ENCODE assay signal across 8 mouse cellular contexts in genomic region chr13:69002173-69002572, GRCm38 (mm10). TPM values are rescaled to one million over a fixed set of nuclear protein-coding genes. Genes with fewer than 3 reads are reported as not detected.
DNase-seq lines count a peak whose midpoint lies in the region; ATAC-seq and TF ChIP-seq lines count a peak whose summit lies in the region.

No protein-coding gene starts in this region.

- TF ChIP-seq POLR2A in MEL (IDR thresholded peaks at IDR 0.05; ENCODE audit: control insufficient read depth in 1 of 2, insufficient read depth in 1 of 2, low read depth in 1 of 2, low read length in 2 of 2, poor library complexity in 1 of 2), result no peak

- H3K9ac ChIP-seq in MEL (ENCODE audit: control insufficient read depth, low read depth, low read length, poor library complexity, severe bottlenecking), result no peak overlapping the region

- H3K27me3 ChIP-seq in MEL (ENCODE audit: control insufficient read depth in 1 of 2, insufficient read depth in 2 of 2, low read length in 2 of 2), result no peaks in the 10 kb centered on the region

- no peaks in the 10 kb centered on the region for H3K36me3 ChIP-seq in MEL (ENCODE audit: control insufficient read depth in 1 of 2, insufficient read depth in 2 of 2, low read length in 2 of 2)

- TF ChIP-seq RAD21 in MEL (IDR thresholded peaks at IDR 0.05; ENCODE audit: low read depth, low read length), result no peak

- no peak for TF ChIP-seq EP300 in MEL (IDR thresholded peaks at IDR 0.05; ENCODE audit: low read depth in 1 of 2, low read length in 2 of 2)

- intact Hi-C loops in heart, postnatal 10 days (cut with DNase I), result loop anchor here (1.0 to 10.0 kb wide), 3 partner anchors 397 to 483 kb away; no protein-coding TSS in a partner anchor
- intact Hi-C loops in left cerebral cortex, postnatal 36 days (cut with DNase I), result loop anchor here (10.0 kb wide), 1 partner anchor 73 kb away; no protein-coding TSS in a partner anchor

- TF ChIP-seq CTCF in MEL (IDR thresholded peaks at IDR 0.05 in 2 of 3, conservative IDR thresholded peaks at IDR 0.05 in 1 of 3; ENCODE audit: control insufficient read depth in 1 of 3, insufficient read depth in 1 of 3, low read depth in 2 of 3, low read length in 3 of 3, poor library complexity in 1 of 3, severe bottlenecking in 1 of 3), result peak in 1 of 3 experiments; percentile 4; a peak in 1 of 6 replicates

- no peaks in the 10 kb centered on the region for H3K4me1 ChIP-seq in MEL (ENCODE audit: control insufficient read depth in 1 of 2, insufficient read depth in 2 of 2, low read length in 2 of 2)

- peak; percentile 45 to 66 for DNase-seq in heart, postnatal 10 days
- DNase-seq in heart, adult 9 months (ENCODE audit: low spot score in 2 of 2), result no peak
- DNase-seq in MEL (ENCODE audit: low read depth, low spot score), result peak; percentile 1
- peak; percentile 50 to 73 for DNase-seq in left cerebral cortex, postnatal 36 days (ENCODE audit: low spot score in 2 of 2)
- peak; percentile 78 to 84 for DNase-seq in right cerebral cortex, adult 2 months (ENCODE audit: low spot score in 2 of 2)
- DNase-seq in T-cell, adult 2 months (ENCODE audit: low spot score), result no peak

- peak; percentile 59; the same call in 1 of the 2 replicates for ATAC-seq in common myeloid progenitor, adult 5-6 weeks (replicated peaks; ENCODE audit: low read depth, poor library complexity, severe bottlenecking)
- ATAC-seq in hematopoietic stem cell, adult 5-6 weeks (replicated peaks in 1 of 2; ENCODE audit: insufficient read depth in 1 of 2, low FRiP score in 2 of 2, low TSS enrichment in 1 of 2, low read depth in 1 of 2, poor library complexity in 2 of 2, severe bottlenecking in 2 of 2), result peak; percentile 61 to 86

- no peaks in the 10 kb centered on the region for H3K79me2 ChIP-seq in MEL (ENCODE audit: control insufficient read depth, insufficient read depth, low read length, poor library complexity)

- no peak overlapping the region for H3K4me3 ChIP-seq in MEL (ENCODE audit: control insufficient read depth in 1 of 2, insufficient read depth in 1 of 2, low read depth in 2 of 2, low read length in 2 of 2)

- no peaks in the 10 kb centered on the region for H3K9me3 ChIP-seq in MEL (replicated peaks; ENCODE audit: insufficient read depth, low read length)

- H3K27ac ChIP-seq in MEL (ENCODE audit: control insufficient read depth, low read depth, low read length), result no peak overlapping the region

TF ChIP-seq in MEL, 35 proteins besides CTCF, POLR2A, EP300 and RAD21:
- TF ChIP-seq MXI1 (IDR thresholded peaks at IDR 0.05; ENCODE audit: low read depth, low read length), result no peak
- TF ChIP-seq ZNF384 (IDR thresholded peaks at IDR 0.05; ENCODE audit: low read depth, low read length), result no peak
- TF ChIP-seq BHLHE40 (IDR thresholded peaks at IDR 0.05; ENCODE audit: borderline replicate concordance, low read depth, low read length), result no peak
- no peak for TF ChIP-seq TBP (IDR thresholded peaks at IDR 0.05; ENCODE audit: low read depth, low read length)
- no peak for TF ChIP-seq MAZ (IDR thresholded peaks at IDR 0.05; ENCODE audit: low read depth, low read length)
- TF ChIP-seq MEF2A (IDR thresholded peaks at IDR 0.05; ENCODE audit: extremely low read depth, insufficient replicate concordance, low read depth, low read length, poor library complexity, severe bottlenecking), result no peak
- TF ChIP-seq NRF1 (IDR thresholded peaks at IDR 0.05; ENCODE audit: insufficient read depth, low read depth, low read length, poor library complexity, severe bottlenecking), result no peak
- TF ChIP-seq TAL1 (IDR thresholded peaks at IDR 0.05; ENCODE audit: low read length), result no peak
- no peak for TF ChIP-seq USF2 (IDR thresholded peaks at IDR 0.05; ENCODE audit: borderline replicate concordance in 1 of 2, insufficient read depth in 1 of 2, low read depth in 1 of 2, low read length in 2 of 2)

RNA-seq across cellular contexts. Expression of gene Adcy2, which starts 2.8 kb away (rescaled TPM):
- total RNA-seq in heart, postnatal 10 days (2021), result 1 to 10 TPM in 1 of 2 experiments, under 1 TPM in 1; 0.92 to 1.4 TPM
- total RNA-seq in MEL (2012; rRNA removed), result not detected in 2 replicates
- not detected for polyA plus RNA-seq in MEL (2012; ENCODE audit: insufficient read depth in 1 of 2, insufficient read length in 2 of 2, low read depth in 1 of 2, low replicate concordance in 2 of 2, missing spikeins in 1 of 2)
- total RNA-seq in common myeloid progenitor, adult 5-6 weeks (2017), result not detected in 2 replicates
- 0.31 TPM in 1 of 2 replicates, not detected in the other for total RNA-seq in hematopoietic stem cell, adult 5-6 weeks (2017)
- 100 to 1,000 TPM; 125 to 145 TPM for total RNA-seq in left cerebral cortex, postnatal 36 days (2021)

Comparison
In these comparisons a context has a peak if more than half of its experiments do, and no peak if none do; other contexts are left out.
1. DNase-seq: peak in heart, postnatal 10 days (2 of 2), MEL (single experiment), left cerebral cortex, postnatal 36 days (2 of 2) and right cerebral cortex, adult 2 months (2 of 2); none in heart, adult 9 months (0 of 2) and T-cell, adult 2 months (single experiment).
2. RNA of gene Adcy2, which starts 2.8 kb away (total RNA-seq): 125 to 145 TPM in left cerebral cortex, postnatal 36 days; 0.92 to 1.4 TPM in heart, postnatal 10 days, not detected in MEL, not detected in common myeloid progenitor, adult 5-6 weeks and 0.31 TPM in hematopoietic stem cell, adult 5-6 weeks; every median in the first group is over 10 times any median in the second.